Mouse (Mus musculus): Measurements from ENCODE around the gene Sh2d3c.

Sh2d3c gene

GRCm38 (mm10) chr2:32727435-32727834 is 6.6 kb downstream of the Sh2d3c start:
- DNase-seq, result peak; percentile 97

- peak; percentile 87 for DNase-seq
Observed at GRCm38 (mm10) chr2:32728463-32728862, 7.6 kb downstream of the Sh2d3c start.

- no peak for DNase-seq
Observed at GRCm38 (mm10) chr2:32729547-32729946, 8.7 kb downstream of the Sh2d3c start.

- peak; percentile 69 for DNase-seq
Observed at GRCm38 (mm10) chr2:32730854-32731253, 10.0 kb downstream of the Sh2d3c start.

GRCm38 (mm10) chr2:32731911-32732310 is 11.1 kb downstream of the Sh2d3c start:
- no peak for DNase-seq

GRCm38 (mm10) chr2:32732695-32733094 is 11.8 kb downstream of the Sh2d3c start:
- no peak for DNase-seq

GRCm38 (mm10) chr2:32734480-32734879 is 13.6 kb downstream of the Sh2d3c start:
- DNase-seq, result peak; percentile 61

GRCm38 (mm10) chr2:32734933-32735332 is 14.1 kb downstream of the Sh2d3c start:
- DNase-seq, result peak; percentile 85

- DNase-seq, result peak; percentile 59
Observed at GRCm38 (mm10) chr2:32736306-32736829, 15.5 kb downstream of the Sh2d3c start.

GRCm38 (mm10) chr2:32737008-32737407 is 16.2 kb downstream of the Sh2d3c start:
- no peak for DNase-seq

- no peak for DNase-seq
Observed at GRCm38 (mm10) chr2:32739311-32739710, 18.5 kb downstream of the Sh2d3c start.

- DNase-seq, result no peak
Observed at GRCm38 (mm10) chr2:32740916-32741272, 20.0 kb downstream of the Sh2d3c start, which contains the start of gene 6330409D20Rik. TSS of gene 6330409D20Rik (minus strand) at chr2:32741016.

- DNase-seq, result no peak
Observed at GRCm38 (mm10) chr2:32741273-32742172, 20.7 kb downstream of the Sh2d3c start.

GRCm38 (mm10) chr2:32742173-32742531 is 21.3 kb downstream of the Sh2d3c start:
- no peak for DNase-seq

- no peak for DNase-seq
Observed at GRCm38 (mm10) chr2:32744272-32744982, 23.6 kb downstream of the Sh2d3c start.

GRCm38 (mm10) chr2:32749082-32749481 is 28.2 kb downstream of the Sh2d3c start:
- no peak for DNase-seq

- no peak for DNase-seq
Observed at GRCm38 (mm10) chr2:32750199-32750598, 29.3 kb downstream of the Sh2d3c start.

GRCm38 (mm10) chr2:32750887-32751664 is 30.2 kb downstream of the Sh2d3c start:
- peak; percentile 87 for DNase-seq

- no peak for DNase-seq
Observed at GRCm38 (mm10) chr2:32751665-32752033, 30.8 kb downstream of the Sh2d3c start.

- no peak for DNase-seq
Observed at GRCm38 (mm10) chr2:32752181-32752580, 31.3 kb downstream of the Sh2d3c start.

- no peak for DNase-seq
Observed at GRCm38 (mm10) chr2:32756674-32757055, 35.8 kb downstream of the Sh2d3c start.

- DNase-seq, result peak; percentile 98
Observed at GRCm38 (mm10) chr2:32757056-32757845, 36.4 kb downstream of the Sh2d3c start, which contains the start of gene Tor2a. TSS of gene Tor2a (plus strand) at chr2:32757234.

Data from kidney, postnatal 14 days (tissue).